Mouse (Mus musculus): ENCODE data around the gene Ptprz1. TPM values are rescaled to one million over a fixed set of nuclear protein-coding genes. Genes with fewer than 3 reads are reported as not detected.

The Ptprz1 gene
- 31.9 and 39.4 TPM in 2 replicates for polyA plus RNA-seq (2014; fragmentation: Nextera tagmentation; extraction: Ambion mirVana)

- Histone ChIP-seq H3K9me3 (ENCODE audit: control insufficient read depth, low read length) (no peaks in the 10 kb centered on the region), H3K4me1 (ENCODE audit: control insufficient read depth, insufficient read depth, low read length) (peaks cover 11% of the 10 kb centered on the region; the same call in 1 of the 2 replicates), H3K36me3 (ENCODE audit: control insufficient read depth, insufficient read depth, low read length) (no peaks in the 10 kb centered on the region), H3K4me2 (peak within 1 kb of the TSS; percentile 70), H3K9ac (ENCODE audit: low read length) (peak within 1 kb of the TSS; percentile 80), H3K27ac (ENCODE audit: low read depth, low read length) (peak within 1 kb of the TSS; percentile 48; the same call in 1 of the 2 replicates), H3K4me3 (ENCODE audit: low read depth, low read length) (peak within 1 kb of the TSS; percentile 54), H3K27me3 (ENCODE audit: control insufficient read depth, insufficient read depth, low read length) (no peaks in the 10 kb centered on the region)
- under 1% methylated on average over 42 of the region's 44 CpGs for WGBS
- DNase-seq (ENCODE audit: low spot score, missing footprints) (peak; percentile 99), ATAC-seq (ENCODE audit: low FRiP score) (peak; percentile 95)
Measured at GRCm38 (mm10) chr6:22874781-22875613, at the start of gene Ptprz1. Gene Ptprz1 (plus strand): TSS chr6:22875502.

GRCm38 (mm10) chr6:22833637-22834036, 41.7 kb upstream of the Ptprz1 start:
- Histone ChIP-seq H3K36me3 (ENCODE audit: control insufficient read depth, insufficient read depth, low read length) (no peaks in the 10 kb centered on the region), H3K4me1 (ENCODE audit: control insufficient read depth, insufficient read depth, low read length) (peaks cover 12% of the 10 kb centered on the region), H3K9ac (ENCODE audit: low read length) (no peak overlapping the region), H3K27me3 (ENCODE audit: control insufficient read depth, insufficient read depth, low read length) (no peaks in the 10 kb centered on the region), H3K27ac (ENCODE audit: low read depth, low read length) (peak overlapping the region; percentile 79; the same call in 1 of the 2 replicates), H3K9me3 (ENCODE audit: control insufficient read depth, low read length) (no peaks in the 10 kb centered on the region), H3K4me3 (ENCODE audit: low read depth, low read length) (no peak overlapping the region), H3K4me2 (no peak overlapping the region)
- WGBS: 14% methylated on average over 7 of the region's 7 CpGs
- DNase-seq (ENCODE audit: low spot score, missing footprints) (peak; percentile 90), ATAC-seq (ENCODE audit: low FRiP score) (peak; percentile 90)

- H3K9ac ChIP-seq (ENCODE audit: low read length): 0 out of 2 replicates have a peak overlapping the region, but pooled peaks have one; percentile 18
- peaks cover 12% of the 10 kb centered on the region for H3K4me1 ChIP-seq (ENCODE audit: control insufficient read depth, insufficient read depth, low read length)
- H3K36me3 ChIP-seq (ENCODE audit: control insufficient read depth, insufficient read depth, low read length): no peaks in the 10 kb centered on the region
- peak overlapping the region; percentile 79 for H3K27ac ChIP-seq (ENCODE audit: low read depth, low read length)
- H3K9me3 ChIP-seq (ENCODE audit: control insufficient read depth, low read length): no peaks in the 10 kb centered on the region
- DNase-seq (ENCODE audit: low spot score, missing footprints) (peak; percentile 90), ATAC-seq (ENCODE audit: low FRiP score) (peak; percentile 87)
- 0 out of 2 replicates have a peak overlapping the region, but pooled peaks have one; percentile 9 for H3K4me2 ChIP-seq
- 59% methylated on average over 19 of the region's 19 CpGs for WGBS
- H3K27me3 ChIP-seq (ENCODE audit: control insufficient read depth, insufficient read depth, low read length): no peaks in the 10 kb centered on the region
- no peak overlapping the region for H3K4me3 ChIP-seq (ENCODE audit: low read depth, low read length)
Measured at GRCm38 (mm10) chr6:22834100-22834970, 41.0 kb upstream of the Ptprz1 start.

GRCm38 (mm10) chr6:22875614-22876541, 576 bp downstream of the Ptprz1 start:
- Histone ChIP-seq H3K4me1 (ENCODE audit: control insufficient read depth, insufficient read depth, low read length) (peaks cover 11% of the 10 kb centered on the region; the same call in 1 of the 2 replicates), H3K36me3 (ENCODE audit: control insufficient read depth, insufficient read depth, low read length) (no peaks in the 10 kb centered on the region), H3K9me3 (ENCODE audit: control insufficient read depth, low read length) (no peaks in the 10 kb centered on the region), H3K27me3 (ENCODE audit: control insufficient read depth, insufficient read depth, low read length) (no peaks in the 10 kb centered on the region), H3K4me2 (peak overlapping the region; percentile 70), H3K4me3 (ENCODE audit: low read depth, low read length) (peak overlapping the region; percentile 54), H3K9ac (ENCODE audit: low read length) (peak overlapping the region; percentile 80), H3K27ac (ENCODE audit: low read depth, low read length) (peak overlapping the region; percentile 25; the same call in 1 of the 2 replicates)
- WGBS: 1% methylated on average over 44 of the region's 45 CpGs
- ATAC-seq (ENCODE audit: low FRiP score) (peak; percentile 78), DNase-seq (ENCODE audit: low spot score, missing footprints) (peak; percentile 91)

- H3K27me3 ChIP-seq (ENCODE audit: control insufficient read depth, insufficient read depth, low read length): no peaks in the 10 kb centered on the region
Measured at GRCm38 (mm10) chr6:22887978-22888377, 12.7 kb downstream of the Ptprz1 start.

GRCm38 (mm10) chr6:22889333-22889732, 14.0 kb downstream of the Ptprz1 start:
- no peak overlapping the region for H3K9ac ChIP-seq (ENCODE audit: low read length)
- no peaks in the 10 kb centered on the region for H3K4me1 ChIP-seq (ENCODE audit: control insufficient read depth, insufficient read depth, low read length)
- no peaks in the 10 kb centered on the region for H3K27me3 ChIP-seq (ENCODE audit: control insufficient read depth, insufficient read depth, low read length)
- no peaks in the 10 kb centered on the region for H3K36me3 ChIP-seq (ENCODE audit: control insufficient read depth, insufficient read depth, low read length)
- no peak overlapping the region for H3K4me2 ChIP-seq
- H3K27ac ChIP-seq (ENCODE audit: low read depth, low read length): no peak overlapping the region
- H3K9me3 ChIP-seq (ENCODE audit: control insufficient read depth, low read length): no peaks in the 10 kb centered on the region
- no peak overlapping the region for H3K4me3 ChIP-seq (ENCODE audit: low read depth, low read length)
- DNase-seq (ENCODE audit: low spot score, missing footprints) (no peak), ATAC-seq (ENCODE audit: low FRiP score) (no peak)
- 96% methylated on average over 8 of the region's 8 CpGs for WGBS

More at GRCm38 (mm10) chr6:22887978-22888377, 12.7 kb downstream of the Ptprz1 start:
- Histone ChIP-seq H3K4me2 (no peak overlapping the region), H3K4me1 (ENCODE audit: control insufficient read depth, insufficient read depth, low read length) (peaks cover 1% of the 10 kb centered on the region; the same call in 1 of the 2 replicates), H3K9me3 (ENCODE audit: control insufficient read depth, low read length) (no peaks in the 10 kb centered on the region), H3K36me3 (ENCODE audit: control insufficient read depth, insufficient read depth, low read length) (no peaks in the 10 kb centered on the region), H3K27ac (ENCODE audit: low read depth, low read length) (no peak overlapping the region), H3K9ac (ENCODE audit: low read length) (no peak overlapping the region), H3K4me3 (ENCODE audit: low read depth, low read length) (no peak overlapping the region)
- ATAC-seq (ENCODE audit: low FRiP score): no peak
- WGBS: 94% methylated on average over 6 of the region's 6 CpGs
- DNase-seq (ENCODE audit: low spot score, missing footprints): no peak

GRCm38 (mm10) chr6:22901983-22902382, 26.7 kb downstream of the Ptprz1 start:
- Histone ChIP-seq H3K4me1 (ENCODE audit: control insufficient read depth, insufficient read depth, low read length) (no peaks in the 10 kb centered on the region), H3K4me2 (no peak overlapping the region), H3K27me3 (ENCODE audit: control insufficient read depth, insufficient read depth, low read length) (no peaks in the 10 kb centered on the region), H3K9ac (ENCODE audit: low read length) (no peak overlapping the region), H3K9me3 (ENCODE audit: control insufficient read depth, low read length) (no peaks in the 10 kb centered on the region), H3K4me3 (ENCODE audit: low read depth, low read length) (no peak overlapping the region), H3K27ac (ENCODE audit: low read depth, low read length) (no peak overlapping the region), H3K36me3 (ENCODE audit: control insufficient read depth, insufficient read depth, low read length) (no peaks in the 10 kb centered on the region)
- 69% methylated on average over 3 of the region's 3 CpGs for WGBS
- DNase-seq (ENCODE audit: low spot score, missing footprints): no peak
- ATAC-seq (ENCODE audit: low FRiP score): no peak

All from midbrain, embryonic 11.5 days (tissue).